Mouse (Mus musculus) layer of hippocampus, adult 9-11 months (tissue): Measurements from ENCODE around the gene Eif1.
"Not testable (repeated sequence)": the region's sequence is repeated elsewhere in the genome, so short reads cannot be mapped to it uniquely, and the experiment has no call there.

Source experiments
- DNase-seq: peaks from one replicate; pipeline ENCODE4 v3.0.0; 2022

Eif1 gene

GRCm38 (mm10) chr11:100319492-100320171 is at the start of gene Eif1:
Gene Eif1, plus strand, starts transcription at chr11:100319885.
- peak; percentile 100 for DNase-seq

DNA sequence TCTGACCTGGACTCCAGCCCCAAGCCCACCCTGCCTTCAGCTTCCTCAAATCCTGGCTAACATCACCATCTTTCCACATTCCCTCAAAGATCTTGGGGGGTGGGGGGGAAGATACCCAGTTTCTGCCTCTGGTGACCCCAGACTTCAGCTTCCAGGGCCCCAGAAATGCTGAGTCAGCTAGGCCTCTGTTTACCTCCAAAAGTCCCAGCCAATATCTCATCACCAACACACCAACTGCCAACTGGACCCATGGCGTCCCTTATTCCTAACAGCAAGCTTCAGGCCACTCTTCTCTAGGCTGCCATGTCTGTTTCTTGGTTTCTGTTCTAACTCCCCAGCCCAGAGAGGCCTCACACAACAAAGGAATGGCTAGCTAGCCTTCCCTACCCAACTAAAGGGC is 47.8 kb upstream of the Eif1 start:
- no peak for DNase-seq

GRCm38 (mm10) chr11:100274719-100275118 is 45.0 kb upstream of the Eif1 start:
- no peak for DNase-seq

- no peak for DNase-seq
These were observed 44.2 kb upstream of the Eif1 start for GRCm38 (mm10) chr11:100275466-100275865.

DNA sequence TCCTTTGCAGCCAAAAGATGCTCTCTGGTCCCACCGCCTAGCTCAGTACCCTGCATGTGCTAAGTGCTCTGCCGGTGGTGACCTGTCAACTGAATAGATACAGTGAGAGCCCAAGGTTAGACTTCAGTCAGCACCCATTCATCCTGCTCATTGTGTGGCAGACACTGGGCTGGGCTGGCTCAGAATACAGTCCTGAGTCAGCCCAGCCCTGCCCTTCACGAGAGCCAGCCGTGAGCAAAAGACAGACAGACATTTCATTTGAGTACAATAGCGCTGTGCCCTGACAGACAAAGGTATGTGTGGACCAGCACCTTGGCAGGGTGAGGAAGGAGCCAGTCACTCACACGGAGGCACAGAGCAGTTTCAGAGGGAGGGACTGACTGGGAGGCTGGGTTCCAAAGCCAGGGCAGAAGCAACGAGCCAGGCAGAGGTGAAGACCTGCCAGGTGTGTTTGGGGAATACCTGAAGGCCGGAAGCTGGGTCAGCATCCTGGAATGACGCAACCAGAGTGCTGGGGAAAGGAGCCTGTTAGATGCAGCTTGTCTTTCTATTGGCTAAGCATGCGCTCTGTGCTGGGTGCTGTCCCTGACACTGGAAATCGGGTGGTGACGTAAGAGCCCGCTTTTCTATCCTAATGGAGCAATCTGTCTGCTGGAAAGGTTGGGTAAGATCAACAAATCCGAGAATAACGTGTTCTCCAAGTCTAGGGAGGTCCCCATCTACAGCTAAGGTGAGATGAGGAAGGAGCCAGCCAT is 41.8 kb upstream of the Eif1 start:
- no peak for DNase-seq

DNA sequence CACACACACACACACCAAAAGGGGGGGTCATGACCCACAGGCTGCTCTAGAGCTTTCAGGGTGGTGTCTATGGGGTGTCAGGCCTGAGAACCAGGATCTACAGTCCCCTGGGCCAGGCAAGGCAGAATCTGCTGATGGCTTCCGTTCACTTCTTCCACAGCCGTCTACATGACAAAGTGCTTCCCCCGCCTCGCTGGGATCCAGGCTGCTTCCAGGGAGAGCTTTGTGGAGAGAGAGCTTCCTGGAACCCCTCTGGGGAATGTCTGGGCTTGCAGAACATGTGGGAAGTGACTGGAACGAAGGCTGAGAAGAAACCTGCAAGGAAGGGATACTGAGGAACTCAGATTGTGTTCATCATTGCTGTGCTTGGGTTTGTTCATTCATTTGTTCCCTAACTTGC is 40.9 kb upstream of the Eif1 start:
- no peak for DNase-seq

DNA sequence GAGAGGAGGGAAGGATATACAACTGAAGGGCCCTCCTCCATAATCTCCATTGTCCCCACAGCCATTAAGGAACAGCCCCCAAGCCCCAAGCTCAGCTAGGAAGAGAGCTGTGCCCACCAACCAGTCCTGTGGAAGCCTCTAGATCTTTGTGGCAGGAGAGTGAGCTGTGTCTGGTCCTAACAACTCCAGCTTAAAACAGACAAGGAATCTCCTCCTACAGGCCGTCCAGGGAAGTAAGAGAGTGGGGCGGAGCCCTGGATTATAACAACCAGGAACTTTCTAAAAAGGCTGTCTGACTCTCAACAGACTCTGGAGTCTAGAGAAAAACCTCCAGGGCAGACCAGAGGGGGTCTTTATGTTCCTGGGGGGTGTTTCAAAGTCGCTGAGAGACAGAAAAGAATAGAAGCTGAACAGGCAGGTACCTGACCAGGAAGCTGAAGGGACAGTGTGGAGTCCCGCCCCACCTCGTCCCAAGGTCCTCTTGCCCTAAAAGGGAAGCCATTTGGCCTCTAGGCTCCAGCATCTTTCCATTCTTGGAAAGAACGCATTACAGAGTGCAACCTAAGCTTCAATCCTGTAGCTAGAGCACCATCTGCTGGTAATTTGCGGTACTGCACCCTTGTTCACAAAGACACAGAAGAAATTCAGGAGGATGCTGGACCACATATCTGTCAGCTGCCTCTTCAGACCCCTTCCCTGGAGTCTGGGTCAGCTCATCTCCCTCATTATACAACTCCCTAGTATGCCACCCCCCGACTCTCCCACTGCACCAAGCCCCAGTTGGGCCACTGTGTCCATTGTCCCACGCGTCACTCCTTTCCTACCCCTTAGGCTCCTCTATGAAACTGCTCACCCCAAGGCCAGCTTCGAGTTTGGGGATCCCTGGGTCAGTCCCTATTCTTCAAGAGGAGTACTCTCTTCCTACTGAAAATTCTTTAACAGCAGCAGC is 37.8 kb upstream of the Eif1 start:
- DNase-seq, result peak; percentile 78

- peak; percentile 44 for DNase-seq
These were observed 37.1 kb upstream of the Eif1 start for GRCm38 (mm10) chr11:100282549-100282948.

DNA sequence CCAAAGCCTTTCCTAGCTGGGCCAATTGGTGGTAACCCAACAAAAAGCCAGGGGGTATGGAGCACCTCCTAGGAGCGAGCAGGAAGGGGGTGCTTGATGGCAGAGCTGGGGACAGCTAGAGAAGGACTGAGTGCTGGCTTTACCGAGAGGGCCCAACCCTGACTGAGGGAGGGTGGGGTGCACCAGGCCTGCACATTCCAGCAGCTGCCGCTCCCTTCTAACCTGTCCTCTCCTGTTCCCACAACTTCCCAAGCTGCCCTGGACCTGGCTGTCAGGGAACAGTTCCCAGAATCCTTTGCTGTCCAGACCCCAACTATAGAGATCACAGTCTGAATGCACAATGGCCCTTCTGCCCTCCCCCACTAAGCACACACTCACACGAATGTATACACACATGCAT is 34.7 kb upstream of the Eif1 start:
- DNase-seq, result no peak

DNA sequence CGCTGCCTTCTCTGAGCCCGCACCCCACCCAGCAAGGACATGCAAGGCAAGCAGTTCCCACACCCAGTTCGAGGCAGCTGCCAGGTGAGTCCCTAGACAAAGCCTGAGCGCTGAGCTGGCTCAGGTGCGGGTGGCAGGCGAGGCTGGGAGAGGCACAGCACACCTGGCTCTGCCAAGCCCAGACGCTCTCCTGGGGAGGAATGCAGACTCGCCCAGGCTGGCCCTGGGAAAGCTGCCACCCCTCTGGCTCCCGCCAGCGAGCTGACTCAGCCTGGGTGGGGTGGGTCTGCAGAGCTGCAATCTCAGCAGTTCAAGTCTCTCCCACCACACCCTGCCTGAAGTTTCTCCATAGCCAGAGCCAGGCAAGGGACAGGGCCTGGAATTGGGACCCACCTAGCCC is 32.7 kb upstream of the Eif1 start:
- peak; percentile 25 for DNase-seq

- DNase-seq, result no peak
These were observed 30.7 kb upstream of the Eif1 start for GRCm38 (mm10) chr11:100288942-100289341.

GRCm38 (mm10) chr11:100290235-100290634 is 29.4 kb upstream of the Eif1 start:
- no peak for DNase-seq

DNA sequence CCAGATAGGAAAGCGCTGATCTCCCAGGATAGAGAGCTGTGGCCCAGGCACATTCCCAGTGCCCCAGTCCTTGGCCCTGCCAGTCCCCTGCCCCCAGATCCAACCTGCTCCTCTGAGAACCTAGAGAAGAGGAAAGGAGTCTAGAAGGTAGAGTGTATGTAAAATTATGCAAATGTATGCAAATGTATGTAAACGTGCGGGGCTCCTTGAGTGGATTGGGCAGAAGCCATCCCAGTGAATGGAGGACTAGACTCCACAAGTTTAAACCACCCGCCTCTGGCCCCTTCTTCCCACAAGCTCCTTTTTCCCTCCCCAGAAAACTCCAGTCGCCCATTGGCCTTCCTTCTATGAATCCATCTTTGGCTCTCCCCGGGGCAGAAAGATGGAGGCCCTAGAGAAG is 26.8 kb upstream of the Eif1 start:
- no peak for DNase-seq

DNA sequence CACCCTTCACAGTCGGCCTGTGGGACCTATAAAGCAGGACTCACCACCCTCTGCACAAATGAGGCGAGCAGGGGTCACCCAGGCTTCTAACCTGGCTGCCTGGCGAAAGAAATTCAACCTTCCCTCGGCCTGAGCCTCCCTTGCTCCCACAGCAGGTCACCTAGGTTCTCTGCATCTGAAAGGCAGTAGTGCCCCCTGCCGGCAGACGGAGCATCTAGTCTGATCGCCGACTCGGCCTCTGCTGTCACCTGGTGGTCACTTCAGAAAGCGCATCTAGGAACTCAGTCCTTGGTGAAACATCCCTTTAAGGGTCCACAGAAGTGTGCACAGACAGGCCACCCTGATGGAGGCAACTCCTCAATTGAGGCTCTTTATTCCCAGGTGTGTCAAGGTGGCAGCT is 24.4 kb upstream of the Eif1 start:
- peak; percentile 48 for DNase-seq

GRCm38 (mm10) chr11:100297801-100298200 is 21.9 kb upstream of the Eif1 start:
- no peak for DNase-seq

GRCm38 (mm10) chr11:100298274-100299036 is 21.2 kb upstream of the Eif1 start:
- DNase-seq, result peak; percentile 70

- no peak for DNase-seq
These were observed 19.4 kb upstream of the Eif1 start for GRCm38 (mm10) chr11:100300293-100300692.

GRCm38 (mm10) chr11:100301292-100301691 is 18.4 kb upstream of the Eif1 start:
- DNase-seq, result no peak

GRCm38 (mm10) chr11:100307900-100308299 is 11.8 kb upstream of the Eif1 start:
- DNase-seq, result no peak

GRCm38 (mm10) chr11:100308672-100309071 is 11.0 kb upstream of the Eif1 start:
- DNase-seq, result not testable (repeated sequence)

DNA sequence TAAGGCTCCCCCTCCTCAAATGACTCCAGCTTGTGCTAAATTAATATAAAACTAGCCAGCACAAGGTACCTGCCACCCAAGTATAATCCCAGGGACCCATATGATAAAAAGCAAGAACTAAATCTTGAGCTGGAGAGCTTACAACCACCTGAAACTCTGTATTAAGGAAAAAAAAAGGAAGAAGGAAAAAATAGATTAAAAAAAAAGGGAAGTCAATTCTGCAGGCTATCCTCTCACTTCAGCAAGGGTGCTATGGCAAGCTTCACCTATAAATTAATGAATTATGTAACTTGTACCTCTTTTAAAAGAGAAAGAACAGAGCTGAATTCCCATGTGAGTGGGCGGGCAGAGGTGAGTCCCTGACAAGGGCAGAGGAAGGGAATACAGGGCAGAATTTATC is 8.0 kb upstream of the Eif1 start:
- DNase-seq, result no peak

GRCm38 (mm10) chr11:100312096-100312679 is 7.5 kb upstream of the Eif1 start:
- DNase-seq, result peak; percentile 66
